14 mouse cellular contexts compared by ENCODE assay signal in genomic region chr6:49166318-49166717, GRCm38 (mm10).
"Had no signal": no experiment of that assay in that cellular context is flagged by ENCODE, and none has a peak within 500 bp of the region (broad histone marks: within the 10 kb centered on the region; RNA-seq: fewer than 3 reads in every experiment).

No protein-coding gene starts in this region.

- H3K27ac ChIP-seq: liver, embryonic 13.5 days; midbrain, embryonic 10.5 days; midbrain, embryonic 13.5 days; neural tube, embryonic 13.5 days had no signal

- H3K36me3 ChIP-seq: liver, embryonic 13.5 days; midbrain, embryonic 13.5 days; neural tube, embryonic 13.5 days had no signal

- DNase-seq: kidney, postnatal 4 days; liver, embryonic 13.5 days; lung, embryonic 14.5 days; retina, postnatal 1 day; right cerebral cortex, postnatal 25 days; thymus, postnatal 25 days had no signal

- ATAC-seq: intestine, postnatal 0 days; lung, postnatal 0 days; midbrain, embryonic 13.5 days; midbrain, embryonic 16.5 days had no signal

- H3K9ac ChIP-seq: liver, embryonic 13.5 days; lung, embryonic 14.5 days; midbrain, embryonic 13.5 days; neural tube, embryonic 13.5 days had no signal

- H3K4me2 ChIP-seq: liver, embryonic 13.5 days; lung, embryonic 14.5 days; midbrain, embryonic 13.5 days; neural tube, embryonic 13.5 days had no signal

- H3K9me3 ChIP-seq: liver, embryonic 13.5 days; megakaryocyte, embryonic 14.5 days; midbrain, embryonic 10.5 days; midbrain, embryonic 13.5 days; neural tube, embryonic 13.5 days had no signal

- H3K4me3 ChIP-seq: liver, embryonic 13.5 days; megakaryocyte, embryonic 14.5 days; midbrain, embryonic 10.5 days; midbrain, embryonic 13.5 days; myocyte; neural tube, embryonic 13.5 days had no signal

- H3K27me3 ChIP-seq: liver, embryonic 13.5 days; megakaryocyte, embryonic 14.5 days; midbrain, embryonic 13.5 days; neural tube, embryonic 13.5 days had no signal
